Mouse (Mus musculus) midbrain, embryonic 16.5 days (tissue): Measurements from ENCODE around the gene Hikeshi. TPM values are rescaled to one million over a fixed set of nuclear protein-coding genes. Genes with fewer than 3 reads are reported as not detected.
A peak's percentile ranks its signal among the peaks of the same experiment; 100 is the strongest.

ENCODE experiments used
- ATAC-seq: fragments of 200-750 bp; cut with Nextera tagmentation; 2 replicates; pipeline ENCODE4 v1.8.0; 2017; ENCODE audit warnings: moderate TSS enrichment
- H3K27ac ChIP-seq: fragments of 300-500 bp; sonication (generic); 2 replicates; pipeline ENCODE4 v1.5.1; 2014; ENCODE audit warnings: mild to moderate bottlenecking, low read length, mixed read lengths
- H3K27me3 ChIP-seq: fragments of 300-500 bp; sonication (generic); 2 replicates; pipeline ENCODE4 v1.6.1; 2014; ENCODE audit warnings: low read depth, low read length, mixed read lengths; ENCODE audit not compliant: control insufficient read depth, insufficient read depth
- H3K36me3 ChIP-seq: fragments of 300-500 bp; sonication (generic); 2 replicates; pipeline ENCODE4 v1.6.1; 2014; ENCODE audit warnings: mild to moderate bottlenecking, low read length, moderate library complexity, mixed read lengths; ENCODE audit not compliant: control insufficient read depth, insufficient read depth
- H3K4me1 ChIP-seq: fragments of 300-500 bp; sonication (generic); 2 replicates; pipeline ENCODE4 v1.6.1; 2014; ENCODE audit warnings: mild to moderate bottlenecking, low read length, mixed read lengths; ENCODE audit not compliant: control insufficient read depth, insufficient read depth
- H3K4me2 ChIP-seq: fragments of 300-500 bp; sonication (generic); 2 replicates; pipeline ENCODE4 v1.6.1; 2014; ENCODE audit warnings: mild to moderate bottlenecking, low read length, mixed read lengths
- H3K4me3 ChIP-seq: fragments of 300-500 bp; sonication (generic); 2 replicates; pipeline ENCODE4 v1.5.1; 2014; ENCODE audit warnings: low read depth, mild to moderate bottlenecking, low read length, moderate library complexity, mixed read lengths
- H3K9ac ChIP-seq: fragments of 300-500 bp; sonication (generic); 2 replicates; pipeline ENCODE4 v1.6.1; 2014; ENCODE audit warnings: low read depth, low read length, mixed read lengths
- H3K9me3 ChIP-seq: fragments of 300-500 bp; sonication (generic); replicated peaks from 2 replicates; pipeline ENCODE4 v1.6.1; 2014; ENCODE audit warnings: mild to moderate bottlenecking, low read length, mixed read lengths; ENCODE audit not compliant: control insufficient read depth, poor library complexity, severe bottlenecking
- WGBS: fragments of 180-500 bp; shearing (Covaris S2); extraction: QIAGEN DNeasy Blood & Tissue Kit; methylation state at CpG from one replicate; pipeline ENCODE4 v1.1.7; 2014; 5-methylcytosine and 5-hydroxymethylcytosine counted together
- polyA plus RNA-seq: library from polyadenylated mRNA; unstranded; fragments of >200 nt; fragmentation: Nextera tagmentation; extraction: Ambion mirVana; gene quantifications from 2 replicates; pipeline ENCODE4 v1.2.1, GENCODE M21; 2015

The Hikeshi gene
- polyA plus RNA-seq, 1 experiment from 2014 or later, result 136 TPM

GRCm38 (mm10) chr7:89975571-89975970, 34.6 kb upstream of the Hikeshi start:
- no peak overlapping the region for H3K27ac ChIP-seq
- H3K4me1 ChIP-seq, result peaks cover 14% of the 10 kb centered on the region
- ATAC-seq, result no peak
- no peaks in the 10 kb centered on the region for H3K27me3 ChIP-seq
- 88% methylated on average over 1 of the region's 1 CpGs for WGBS
- no peak overlapping the region for H3K4me3 ChIP-seq
- H3K4me2 ChIP-seq, result no peak overlapping the region
- no peak overlapping the region for H3K9ac ChIP-seq
- H3K36me3 ChIP-seq, result peaks cover 10% of the 10 kb centered on the region; the same call in 1 of the 2 replicates
- H3K9me3 ChIP-seq, result no peaks in the 10 kb centered on the region

- Histone ChIP-seq H3K36me3 (peaks cover 11% of the 10 kb centered on the region), H3K9me3 (no peaks in the 10 kb centered on the region), H3K4me3 (no peak overlapping the region), H3K27ac (no peak overlapping the region), H3K4me2 (no peak overlapping the region), H3K4me1 (no peaks in the 10 kb centered on the region), H3K9ac (no peak overlapping the region), H3K27me3 (no peaks in the 10 kb centered on the region)
- ATAC-seq, result no peak
- 96% methylated on average over 2 of the region's 2 CpGs for WGBS
These were observed 26.2 kb upstream of the Hikeshi start for GRCm38 (mm10) chr7:89967235-89967634.

GRCm38 (mm10) chr7:89966771-89967170, 25.8 kb upstream of the Hikeshi start:
- H3K27ac ChIP-seq, result no peak overlapping the region
- 79% methylated on average over 1 of the region's 1 CpGs for WGBS
- no peaks in the 10 kb centered on the region for H3K9me3 ChIP-seq
- no peaks in the 10 kb centered on the region for H3K27me3 ChIP-seq
- H3K36me3 ChIP-seq, result peaks cover 11% of the 10 kb centered on the region
- H3K4me1 ChIP-seq, result no peaks in the 10 kb centered on the region
- ATAC-seq, result no peak
- H3K9ac ChIP-seq, result no peak overlapping the region
- H3K4me3 ChIP-seq, result no peak overlapping the region
- H3K4me2 ChIP-seq, result no peak overlapping the region

- no peak for ATAC-seq
- H3K36me3 ChIP-seq, result peaks cover 12% of the 10 kb centered on the region
- no peak overlapping the region for H3K9ac ChIP-seq
- H3K4me3 ChIP-seq, result no peak overlapping the region
- H3K9me3 ChIP-seq, result no peaks in the 10 kb centered on the region
- no peak overlapping the region for H3K27ac ChIP-seq
- no peaks in the 10 kb centered on the region for H3K27me3 ChIP-seq
- H3K4me1 ChIP-seq, result no peaks in the 10 kb centered on the region
- no peak overlapping the region for H3K4me2 ChIP-seq
These were observed 22.1 kb upstream of the Hikeshi start for GRCm38 (mm10) chr7:89963135-89963534.

GRCm38 (mm10) chr7:89957300-89957699, 16.3 kb upstream of the Hikeshi start:
- ATAC-seq, result no peak
- H3K4me3 ChIP-seq, result no peak overlapping the region
- H3K4me2 ChIP-seq, result no peak overlapping the region
- H3K4me1 ChIP-seq, result no peaks in the 10 kb centered on the region
- no peaks in the 10 kb centered on the region for H3K9me3 ChIP-seq
- H3K36me3 ChIP-seq, result peaks cover 19% of the 10 kb centered on the region
- no peak overlapping the region for H3K9ac ChIP-seq
- H3K27me3 ChIP-seq, result no peaks in the 10 kb centered on the region
- no peak overlapping the region for H3K27ac ChIP-seq
- WGBS, result 52% methylated on average over 5 of the region's 5 CpGs

GRCm38 (mm10) chr7:89954261-89954660, 13.3 kb upstream of the Hikeshi start:
- H3K4me1 ChIP-seq, result no peaks in the 10 kb centered on the region
- H3K4me3 ChIP-seq, result no peak overlapping the region
- H3K9me3 ChIP-seq, result no peaks in the 10 kb centered on the region
- H3K27ac ChIP-seq, result no peak overlapping the region
- 87% methylated on average over 5 of the region's 5 CpGs for WGBS
- no peak for ATAC-seq
- H3K36me3 ChIP-seq, result peaks cover 13% of the 10 kb centered on the region
- no peaks in the 10 kb centered on the region for H3K27me3 ChIP-seq
- H3K9ac ChIP-seq, result no peak overlapping the region
- no peak overlapping the region for H3K4me2 ChIP-seq

GRCm38 (mm10) chr7:89949403-89949802, 8.4 kb upstream of the Hikeshi start:
- no peaks in the 10 kb centered on the region for H3K9me3 ChIP-seq
- no peak for ATAC-seq
- H3K9ac ChIP-seq, result no peak overlapping the region
- no peaks in the 10 kb centered on the region for H3K27me3 ChIP-seq
- H3K36me3 ChIP-seq, result no peaks in the 10 kb centered on the region
- WGBS, result 87% methylated on average over 4 of the region's 4 CpGs
- H3K4me3 ChIP-seq, result no peak overlapping the region
- no peak overlapping the region for H3K4me2 ChIP-seq
- no peaks in the 10 kb centered on the region for H3K4me1 ChIP-seq
- H3K27ac ChIP-seq, result no peak overlapping the region

GRCm38 (mm10) chr7:89948026-89948425, 7.0 kb upstream of the Hikeshi start:
- no peaks in the 10 kb centered on the region for H3K9me3 ChIP-seq
- no peaks in the 10 kb centered on the region for H3K4me1 ChIP-seq
- no peak overlapping the region for H3K9ac ChIP-seq
- no peaks in the 10 kb centered on the region for H3K27me3 ChIP-seq
- no peak overlapping the region for H3K4me2 ChIP-seq
- ATAC-seq, result no peak
- 90% methylated on average over 7 of the region's 7 CpGs for WGBS
- no peak overlapping the region for H3K27ac ChIP-seq
- no peaks in the 10 kb centered on the region for H3K36me3 ChIP-seq
- no peak overlapping the region for H3K4me3 ChIP-seq

- Histone ChIP-seq H3K27ac (peak overlapping the region; percentile 88; the same call in 1 of the 2 replicates), H3K36me3 (peaks cover 1% of the 10 kb centered on the region), H3K4me3 (peak overlapping the region; percentile 76), H3K9ac (peak overlapping the region; percentile 86), H3K27me3 (no peaks in the 10 kb centered on the region), H3K9me3 (no peaks in the 10 kb centered on the region), H3K4me1 (peaks cover 13% of the 10 kb centered on the region), H3K4me2 (peak overlapping the region; percentile 81)
- ATAC-seq, result no peak
- 37% methylated on average over 15 of the region's 15 CpGs for WGBS
These were observed 1.3 kb downstream of the Hikeshi start for GRCm38 (mm10) chr7:89939497-89940353.
